Mouse (Mus musculus) G1E (cell line): ENCODE results near the gene Lefty2. TPM values are rescaled to one million over a fixed set of nuclear protein-coding genes. Genes with fewer than 3 reads are reported as not detected.

Experiments used
- ATAC-seq: 2 replicates; pipeline ENCODE4 v1.8.0; 2016; ENCODE audit warnings: mild to moderate bottlenecking; ENCODE audit not compliant: insufficient number of reproducible peaks, poor library complexity, low FRiP score, severe bottlenecking; ENCODE audit errors: extremely low read depth
- DNase-seq: peaks from one replicate; pipeline ENCODE4 v3.0.0; 2012; ENCODE audit warnings: low spot score
- H3K27me3 ChIP-seq: 2 replicates; pipeline ENCODE4 v1.6.1; 2012; ENCODE audit warnings: mild to moderate bottlenecking, low read length, inconsistent platforms; ENCODE audit not compliant: insufficient read depth
- H3K36me3 ChIP-seq: replicated peaks from 2 replicates; pipeline ENCODE3; 2012; ENCODE audit warnings: mild to moderate bottlenecking, inconsistent platforms
- H3K4me1 ChIP-seq: 2 replicates; pipeline ENCODE4 v1.6.1; 2012; ENCODE audit warnings: low read depth, low read length, inconsistent platforms, mixed read lengths; ENCODE audit not compliant: insufficient read depth
- H3K4me3 ChIP-seq: 2 replicates; pipeline ENCODE4 v1.5.1; 2012; ENCODE audit warnings: low read depth, mild to moderate bottlenecking, inconsistent platforms, low read length, moderate library complexity, mixed read lengths
- H3K9me3 ChIP-seq: replicated peaks from 2 replicates; pipeline ENCODE4 v1.6.1; 2012; ENCODE audit warnings: inconsistent platforms
- CTCF ChIP-seq: IDR thresholded peaks from 2 replicates; pipeline ENCODE4 v1.5.1; 2012; ENCODE audit warnings: low read depth, low read length, inconsistent platforms, mixed read lengths
- GATA1 ChIP-seq: IDR thresholded peaks from 2 replicates; pipeline ENCODE4 v1.6.1; 2012; ENCODE audit warnings: borderline replicate concordance, low read length, inconsistent platforms, mixed read lengths
- GATA2 ChIP-seq: IDR thresholded peaks from 2 replicates; pipeline ENCODE4 v1.6.1; 2012; ENCODE audit warnings: low read depth, low read length, inconsistent platforms, borderline replicate concordance
- POLR2AphosphoS5 ChIP-seq: IDR thresholded peaks from 2 replicates; pipeline ENCODE4 v1.6.1; 2012; ENCODE audit warnings: low read depth, low read length, inconsistent platforms; ENCODE audit not compliant: insufficient replicate concordance
- TAL1 ChIP-seq: conservative IDR thresholded peaks from 2 replicates; pipeline ENCODE4 v1.6.1; 2012; ENCODE audit warnings: low read depth, low read length, inconsistent platforms, mixed read lengths
- polyA plus RNA-seq: library from polyadenylated mRNA; stranded (reverse); fragments of >175 nt; gene quantifications from 2 replicates; pipeline ENCODE4 v1.2.3, GENCODE M21; 2012
- total RNA-seq, 2 experiments: library from RNA; stranded (forward) in 1 of 2; stranded (reverse) in 1 of 2; fragments of 200-1000 nt in 1 of 2; fragments of >200 nt in 1 of 2; fragmentation: Nextera tagmentation in 1 of 2; gene quantifications; 2 replicates each; pipeline ENCODE4 v1.2.3; 2014 to 2017

Gene Lefty2
- total and polyA plus RNA-seq, 3 experiments, result 0.11 TPM; not detected in 2

GRCm38 (mm10) chr1:180901107-180901506, 8.2 kb downstream of the Lefty2 start:
- ATAC-seq, result no peak
- peak; percentile 43 for DNase-seq
- no peak for TF ChIP-seq TAL1
- no peak for TF ChIP-seq GATA2
- no peak for TF ChIP-seq POLR2AphosphoS5
- TF ChIP-seq GATA1, result no peak
- 0 out of 2 replicates have a peak, but pooled peaks have one; percentile 17 for TF ChIP-seq CTCF
- no peaks in the 10 kb centered on the region for H3K9me3 ChIP-seq
- H3K27me3 ChIP-seq, result peaks cover 15% of the 10 kb centered on the region
- H3K36me3 ChIP-seq, result peaks cover 9% of the 10 kb centered on the region
- H3K4me1 ChIP-seq, result peaks cover 35% of the 10 kb centered on the region
- no peak overlapping the region for H3K4me3 ChIP-seq

- Histone ChIP-seq H3K36me3 (peaks cover 27% of the 10 kb centered on the region), H3K4me3 (peak overlapping the region; percentile 13; the same call in 1 of the 2 replicates), H3K4me1 (peaks cover 53% of the 10 kb centered on the region), H3K27me3 (peaks cover 7% of the 10 kb centered on the region), H3K9me3 (no peaks in the 10 kb centered on the region)
- TF ChIP-seq CTCF, result no peak
- peak; percentile 89 for TF ChIP-seq TAL1
- DNase-seq, result peak; percentile 95
- peak; percentile 78 for ATAC-seq
Observed at GRCm38 (mm10) chr1:180902915-180903314, 10.0 kb downstream of the Lefty2 start.

GRCm38 (mm10) chr1:180903666-180904038, 10.7 kb downstream of the Lefty2 start:
- Histone ChIP-seq H3K4me1 (peaks cover 60% of the 10 kb centered on the region), H3K36me3 (peaks cover 34% of the 10 kb centered on the region), H3K27me3 (0 out of 2 replicates have a peak, but pooled peaks cover 5% of the 10 kb centered on the region), H3K4me3 (peak overlapping the region; percentile 94), H3K9me3 (no peaks in the 10 kb centered on the region)
- ATAC-seq (no peak), DNase-seq (no peak)
- TF ChIP-seq POLR2AphosphoS5 (no peak; the same call in 1 of the 2 replicates), CTCF (no peak), TAL1 (no peak), GATA1 (no peak), GATA2 (no peak)

DNA sequence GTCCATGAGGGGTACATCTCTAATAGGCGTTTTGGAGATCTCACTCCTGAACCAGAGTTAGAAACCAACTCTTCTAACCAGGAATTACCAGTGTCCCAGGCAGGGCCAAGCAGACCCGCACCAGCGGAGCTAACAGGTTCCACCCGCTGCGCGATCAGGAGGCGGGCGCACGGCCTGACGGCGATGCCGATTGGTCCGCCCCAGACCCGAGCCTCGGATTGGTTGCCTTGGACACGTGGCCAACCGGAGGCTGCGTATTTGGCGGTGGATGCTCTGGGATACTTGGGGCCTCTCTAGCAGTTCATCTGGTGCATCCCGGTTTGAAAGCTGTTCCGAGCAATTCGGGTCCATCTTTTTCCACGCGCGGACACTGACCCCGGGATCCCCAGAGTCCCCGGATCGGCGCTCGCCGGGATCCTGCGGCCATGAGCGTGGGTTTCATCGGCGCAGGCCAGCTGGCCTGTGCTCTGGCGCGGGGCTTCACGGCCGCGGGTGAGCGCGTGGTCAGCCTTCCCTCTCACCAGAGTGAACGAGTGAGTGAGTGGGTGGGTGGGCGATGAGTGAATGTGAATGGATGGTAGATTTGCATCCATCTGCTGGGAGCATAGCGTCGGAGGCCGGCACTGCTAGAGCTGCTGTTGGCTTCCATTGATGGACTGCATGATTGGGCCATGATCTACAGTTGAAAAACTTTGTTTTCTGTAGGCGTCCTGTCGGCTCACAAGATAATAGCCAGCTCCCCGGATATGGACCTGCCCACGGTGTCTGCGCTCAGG, 11.3 kb downstream of the Lefty2 start, which contains the start of gene Pycr2:
TSS of gene Pycr2 (plus strand) at position 255 of the 776 bp plus-strand sequence.
- Histone ChIP-seq H3K27me3 (0 out of 2 replicates have a peak, but pooled peaks cover 2% of the 10 kb centered on the region), H3K4me1 (peaks cover 66% of the 10 kb centered on the region), H3K9me3 (no peaks in the 10 kb centered on the region), H3K4me3 (peak within 1 kb of the TSS; percentile 94), H3K36me3 (peaks cover 40% of the 10 kb centered on the region)
- peak; percentile 58 for ATAC-seq
- TF ChIP-seq POLR2AphosphoS5 (0 out of 2 replicates have a peak, but pooled peaks have one; percentile 50), TAL1 (no peak)
- peak; percentile 98 for DNase-seq

DNA sequence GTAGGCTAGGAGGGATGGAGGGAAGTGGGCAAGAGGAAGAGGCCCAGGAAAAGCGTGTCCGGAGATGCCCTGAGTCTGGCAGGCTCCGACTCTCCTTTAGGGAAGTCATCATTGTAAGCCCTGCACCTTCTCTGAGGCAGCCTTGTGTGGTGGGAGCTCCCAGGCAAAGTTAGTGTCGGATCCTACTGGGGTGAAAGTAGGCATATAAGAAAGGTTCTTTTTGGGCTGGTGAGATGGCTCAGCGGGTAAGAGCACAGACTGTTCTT, 11.8 kb downstream of the Lefty2 start:
- ATAC-seq, result no peak
- DNase-seq, result no peak
- Histone ChIP-seq H3K9me3 (no peaks in the 10 kb centered on the region), H3K27me3 (no peaks in the 10 kb centered on the region), H3K4me1 (peaks cover 67% of the 10 kb centered on the region), H3K4me3 (peak overlapping the region; percentile 94), H3K36me3 (peaks cover 45% of the 10 kb centered on the region)
- no peak for TF ChIP-seq CTCF
- no peak for TF ChIP-seq POLR2AphosphoS5
- TF ChIP-seq TAL1, result no peak
- TF ChIP-seq GATA2, result no peak
- TF ChIP-seq GATA1, result no peak

- H3K4me1 ChIP-seq, result peaks cover 67% of the 10 kb centered on the region
- no peaks in the 10 kb centered on the region for H3K9me3 ChIP-seq
- ATAC-seq, result no peak
- no peaks in the 10 kb centered on the region for H3K27me3 ChIP-seq
- peak overlapping the region; percentile 94 for H3K4me3 ChIP-seq
- TF ChIP-seq TAL1 (no peak), POLR2AphosphoS5 (no peak), GATA2 (no peak), GATA1 (no peak), CTCF (no peak)
- no peak for DNase-seq
- H3K36me3 ChIP-seq, result peaks cover 46% of the 10 kb centered on the region
Observed at GRCm38 (mm10) chr1:180905307-180905706, 12.4 kb downstream of the Lefty2 start.
